Mouse (Mus musculus) bone marrow macrophage, adult 2 months (primary cell): ENCODE measurements around the gene Rab31. TPM values are rescaled to one million over a fixed set of nuclear protein-coding genes. Genes with fewer than 3 reads are reported as not detected.
A peak's percentile ranks its signal among the peaks of the same experiment; 100 is the strongest.

Experiments
- H3K27ac ChIP-seq: 2 replicates; pipeline ENCODE4 v1.5.1; 2012; ENCODE audit warnings: low read depth, low read length; ENCODE audit not compliant: insufficient read depth
- H3K4me1 ChIP-seq: 2 replicates; pipeline ENCODE4 v1.6.1; 2012; ENCODE audit warnings: low read length; ENCODE audit not compliant: control insufficient read depth, insufficient read depth
- H3K4me3 ChIP-seq: 2 replicates; pipeline ENCODE4 v1.5.1; 2012; ENCODE audit warnings: mild to moderate bottlenecking, low read length, moderate library complexity; ENCODE audit not compliant: insufficient read depth
- CTCF ChIP-seq: IDR thresholded peaks from 2 replicates; pipeline ENCODE4 v1.5.1; 2012; ENCODE audit warnings: low read depth, mild to moderate bottlenecking, low read length, moderate library complexity
- POLR2A ChIP-seq: IDR thresholded peaks from 2 replicates; pipeline ENCODE4 v1.6.1; 2012; ENCODE audit warnings: mild to moderate bottlenecking, low read depth, low read length, borderline replicate concordance
- polyA plus RNA-seq: library from polyadenylated mRNA; stranded (reverse); fragments of >200 nt; gene quantifications from 2 replicates; pipeline ENCODE4 v1.2.4, GENCODE M21; 2012; ENCODE audit not compliant: missing spikeins, insufficient read depth, insufficient read length

Gene Rab31
- polyA plus RNA-seq, 1 experiment: 128 TPM

DNA sequence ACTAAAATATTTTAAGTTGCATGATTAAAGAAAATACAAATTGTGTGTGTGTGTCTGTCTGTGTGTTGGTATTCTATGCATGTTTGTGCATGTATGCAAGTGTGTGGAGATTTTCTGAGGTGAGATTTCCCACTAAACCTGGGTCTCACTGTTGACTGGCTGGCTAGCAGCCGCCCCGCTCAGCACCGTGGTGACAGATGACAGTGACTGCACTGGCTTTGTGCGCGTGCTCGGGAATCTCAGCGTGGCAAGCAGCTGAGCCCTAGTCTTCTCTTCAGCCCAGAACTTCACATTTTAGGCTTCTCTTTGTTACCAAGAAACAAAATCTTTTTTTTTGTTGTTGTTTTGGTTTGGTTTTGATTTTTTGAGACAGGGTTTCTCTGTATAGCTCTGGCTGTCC is 23.5 kb upstream of the Rab31 start:
- Histone ChIP-seq H3K4me3 (no peak overlapping the region), H3K4me1 (peaks cover 18% of the 10 kb centered on the region), H3K27ac (no peak overlapping the region)
- no peak for TF ChIP-seq CTCF
- TF ChIP-seq POLR2A: no peak

DNA sequence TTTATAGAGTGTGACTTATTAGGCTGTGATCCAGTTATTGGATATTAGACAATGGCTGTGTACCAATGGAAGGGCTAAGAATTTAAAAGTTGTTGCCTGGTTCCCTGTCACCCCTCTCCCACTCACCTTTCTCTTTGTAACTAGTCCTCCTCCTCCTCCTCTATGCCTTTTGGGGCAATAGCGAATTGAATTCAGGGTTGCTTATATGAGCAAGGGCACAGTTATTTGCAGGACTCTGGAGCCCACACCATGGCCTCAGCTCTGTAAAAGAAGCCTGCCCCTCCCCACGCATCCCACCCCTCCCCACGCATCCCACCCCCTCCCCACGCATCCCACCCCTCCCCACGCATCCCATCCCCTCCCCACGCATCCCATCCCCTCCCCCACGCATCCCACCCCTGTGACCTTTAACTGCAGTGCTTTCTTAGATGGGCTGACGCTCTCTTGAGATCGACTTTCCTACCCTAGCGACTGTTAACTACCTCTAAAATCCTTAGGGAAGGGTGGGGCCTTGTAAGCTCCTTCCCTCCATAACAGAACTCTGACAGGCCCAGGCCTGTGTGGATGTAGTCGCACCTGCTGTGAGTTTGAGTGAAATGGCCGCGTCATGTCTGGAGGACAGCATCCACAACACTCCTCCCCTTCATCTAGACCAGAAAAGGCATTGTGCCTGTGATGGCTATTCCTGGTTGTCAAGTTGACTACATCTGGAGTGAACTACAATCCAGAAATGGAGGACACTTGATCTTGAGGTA is 21.7 kb upstream of the Rab31 start:
- H3K4me1 ChIP-seq: peaks cover 9% of the 10 kb centered on the region

DNA sequence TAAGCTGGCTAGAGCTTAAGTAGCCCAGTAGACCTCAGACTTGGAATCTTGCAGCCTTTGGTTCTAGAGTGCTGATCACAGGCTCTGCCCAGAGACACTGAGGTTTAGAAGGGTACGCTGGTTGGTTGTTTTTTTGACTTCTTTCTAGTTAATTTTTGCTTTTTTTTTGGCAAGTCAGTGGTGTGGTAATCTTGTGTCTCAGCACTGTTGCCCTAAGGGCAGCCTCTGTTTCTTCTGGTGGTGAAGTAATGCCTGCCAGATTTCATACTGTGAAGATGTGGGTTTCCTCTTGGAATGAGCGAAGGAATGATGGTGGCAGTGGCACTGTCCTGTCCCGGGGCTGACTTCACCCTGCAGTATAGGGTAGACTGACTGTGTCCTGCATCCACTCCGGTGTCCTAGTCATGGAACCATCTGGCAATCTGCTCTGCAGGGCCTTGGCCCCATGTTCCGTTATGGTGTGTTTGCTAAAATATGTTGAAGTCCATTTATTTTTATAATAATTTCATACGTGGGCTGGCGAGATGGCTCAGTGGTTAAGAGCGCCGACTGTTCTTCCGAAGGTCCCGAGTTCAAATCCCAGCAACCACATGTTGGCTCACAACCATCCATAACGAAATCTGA is 20.9 kb upstream of the Rab31 start:
- Histone ChIP-seq H3K27ac (no peak overlapping the region), H3K4me1 (peaks cover 6% of the 10 kb centered on the region), H3K4me3 (no peak overlapping the region)
- TF ChIP-seq POLR2A (no peak), CTCF (no peak)

More for the DNA sequence above, 21.7 kb upstream of the Rab31 start:
- Histone ChIP-seq H3K4me3 (no peak overlapping the region), H3K27ac (no peak overlapping the region)
- TF ChIP-seq POLR2A: no peak
- no peak for TF ChIP-seq CTCF

DNA sequence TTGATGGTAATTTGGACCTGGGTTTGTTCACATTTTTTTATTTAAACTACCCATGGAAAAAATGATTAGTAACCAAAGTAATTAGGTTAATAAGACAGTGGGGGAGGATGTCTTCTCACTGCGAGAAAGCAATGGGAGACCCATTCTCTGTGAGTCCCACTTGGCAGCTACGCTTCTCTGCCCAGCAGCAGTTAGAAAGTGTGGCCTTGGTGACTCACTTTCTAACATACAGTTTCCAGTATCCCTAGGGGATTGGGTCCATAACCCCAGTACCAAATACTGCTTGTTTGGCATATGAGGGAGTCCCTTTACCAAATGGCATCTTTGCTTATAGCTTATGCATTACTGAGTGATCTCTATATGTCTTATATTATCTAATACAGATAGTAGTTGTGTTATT is 18.6 kb upstream of the Rab31 start:
- TF ChIP-seq CTCF (no peak), POLR2A (no peak)
- Histone ChIP-seq H3K4me1 (peaks cover 2% of the 10 kb centered on the region; the same call in 1 of the 2 replicates), H3K27ac (no peak overlapping the region), H3K4me3 (no peak overlapping the region)

DNA sequence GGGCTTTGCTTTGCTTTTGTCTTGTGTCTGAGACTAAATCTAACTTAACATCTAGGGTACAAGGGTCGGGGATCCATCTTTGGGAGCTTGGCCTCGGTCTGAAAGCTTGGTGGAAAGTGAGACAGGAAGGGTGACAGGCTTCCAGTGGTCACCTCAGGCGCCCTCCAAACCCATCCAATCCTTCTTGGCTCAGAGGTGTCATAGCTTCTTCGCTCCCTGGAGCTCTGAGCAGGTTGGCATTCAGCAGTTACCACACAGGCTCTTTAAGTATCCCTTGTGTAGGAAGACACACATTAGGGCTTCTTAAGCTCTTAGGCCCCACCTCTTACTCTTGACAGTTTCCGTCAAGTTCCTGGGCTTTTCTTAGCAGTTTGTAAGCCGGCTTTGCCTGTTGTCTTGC is 17.0 kb upstream of the Rab31 start:
- Histone ChIP-seq H3K4me1 (peaks cover 7% of the 10 kb centered on the region), H3K27ac (no peak overlapping the region), H3K4me3 (no peak overlapping the region)
- TF ChIP-seq POLR2A (no peak), CTCF (no peak)

DNA sequence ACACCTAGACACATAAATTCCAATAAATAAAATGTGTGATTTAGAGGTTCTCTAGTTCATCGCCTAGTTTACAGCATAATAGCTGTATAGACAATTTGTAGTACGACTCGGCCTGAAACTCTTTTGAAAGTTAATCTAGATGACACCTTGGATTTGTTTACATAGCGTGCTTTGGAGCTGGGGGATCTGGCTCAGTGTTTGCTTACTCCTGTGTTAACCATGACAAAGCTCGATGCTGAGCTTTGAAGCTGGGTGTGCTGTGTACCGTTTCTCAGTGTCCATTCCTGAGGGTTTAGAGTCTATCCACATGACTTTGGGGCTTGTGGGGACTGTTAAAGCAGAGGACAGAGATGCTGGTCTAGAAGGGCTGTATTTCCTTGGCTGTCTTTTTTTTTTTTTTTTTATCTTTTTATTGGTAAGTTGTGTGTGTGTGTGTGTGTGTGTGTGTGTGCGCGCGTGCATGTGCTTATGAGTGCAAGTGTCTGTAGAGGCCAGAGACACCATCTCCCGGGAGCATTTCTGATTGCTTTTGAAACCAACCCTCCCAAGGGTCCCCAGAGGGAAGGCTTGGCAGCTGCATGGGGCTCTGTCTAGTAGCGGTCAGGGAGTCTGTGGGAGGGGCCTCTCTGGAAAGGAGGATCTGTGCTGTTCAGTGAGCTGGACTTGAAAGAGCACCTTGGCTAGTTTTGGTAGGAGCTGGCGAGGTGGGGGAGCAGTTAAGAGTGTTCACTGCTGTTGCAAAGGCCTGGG is 16.2 kb upstream of the Rab31 start:
- no peak overlapping the region for H3K27ac ChIP-seq
- TF ChIP-seq CTCF (no peak), POLR2A (no peak)
- peaks cover 7% of the 10 kb centered on the region for H3K4me1 ChIP-seq
- H3K4me3 ChIP-seq: no peak overlapping the region

DNA sequence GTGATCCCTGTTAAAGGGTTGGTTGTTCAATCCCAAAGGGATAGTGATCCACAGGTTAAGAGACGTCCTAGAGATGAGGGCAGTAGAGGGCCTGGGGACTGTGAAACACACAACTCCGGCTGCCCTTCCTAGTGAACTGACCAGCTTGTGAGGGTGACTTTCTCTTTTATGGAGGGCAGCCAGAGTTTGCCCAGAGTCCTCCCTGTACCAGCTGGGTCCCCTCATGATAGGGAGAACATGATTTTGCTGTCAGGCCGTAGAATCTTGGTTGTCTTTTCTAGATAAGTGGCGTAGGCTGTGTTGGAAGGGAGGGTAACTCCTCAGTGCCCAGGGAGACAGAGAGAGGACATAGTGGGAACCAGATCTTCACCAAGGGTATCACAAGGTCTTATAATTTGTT is 14.7 kb upstream of the Rab31 start:
- Histone ChIP-seq H3K4me3 (no peak overlapping the region), H3K27ac (no peak overlapping the region), H3K4me1 (peaks cover 7% of the 10 kb centered on the region)
- TF ChIP-seq POLR2A (no peak), CTCF (no peak)

DNA sequence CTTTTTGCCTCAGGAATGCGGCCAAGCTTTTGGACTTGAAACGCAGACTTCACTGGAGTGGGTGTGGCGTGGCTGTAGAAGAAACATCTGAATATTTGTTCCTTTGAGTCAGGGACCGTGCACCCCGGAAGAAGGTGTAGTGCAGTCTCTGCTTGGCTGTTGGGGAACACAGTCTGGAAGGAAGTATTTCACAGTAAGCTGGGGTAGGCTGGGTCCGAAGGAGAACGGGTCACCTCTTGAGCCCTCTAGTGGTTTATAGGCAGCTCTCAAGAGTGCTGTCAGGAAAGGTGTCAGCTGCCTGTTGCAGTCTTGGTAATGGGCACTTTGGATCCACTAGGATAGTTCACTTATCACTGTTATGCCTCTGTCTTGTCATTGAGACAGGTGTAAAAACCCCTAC is 13.7 kb upstream of the Rab31 start:
- Histone ChIP-seq H3K4me3 (no peak overlapping the region), H3K27ac (no peak overlapping the region), H3K4me1 (peaks cover 8% of the 10 kb centered on the region)
- TF ChIP-seq CTCF: no peak

DNA sequence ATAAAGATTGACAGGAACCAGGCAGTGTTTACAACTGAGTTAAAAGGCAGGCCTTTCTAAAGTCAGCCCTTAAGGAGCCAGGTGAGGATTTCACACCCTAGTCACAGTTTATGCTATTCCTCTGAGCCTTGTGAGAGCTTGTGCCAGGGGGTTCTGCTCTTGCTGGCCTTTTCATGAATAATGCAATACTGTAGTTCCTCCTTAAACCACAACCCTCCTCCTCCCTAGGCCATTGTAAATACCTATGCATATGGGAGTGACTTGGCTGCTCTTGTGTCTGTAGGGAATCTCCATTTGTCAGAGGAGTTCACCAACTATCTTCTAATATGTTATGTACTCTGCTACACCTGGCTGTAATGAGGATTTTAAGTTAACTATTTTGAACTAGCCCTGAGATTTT is 13.2 kb upstream of the Rab31 start:
- TF ChIP-seq CTCF (no peak), POLR2A (no peak)
- peaks cover 12% of the 10 kb centered on the region for H3K4me1 ChIP-seq
- H3K4me3 ChIP-seq: no peak overlapping the region
- no peak overlapping the region for H3K27ac ChIP-seq

DNA sequence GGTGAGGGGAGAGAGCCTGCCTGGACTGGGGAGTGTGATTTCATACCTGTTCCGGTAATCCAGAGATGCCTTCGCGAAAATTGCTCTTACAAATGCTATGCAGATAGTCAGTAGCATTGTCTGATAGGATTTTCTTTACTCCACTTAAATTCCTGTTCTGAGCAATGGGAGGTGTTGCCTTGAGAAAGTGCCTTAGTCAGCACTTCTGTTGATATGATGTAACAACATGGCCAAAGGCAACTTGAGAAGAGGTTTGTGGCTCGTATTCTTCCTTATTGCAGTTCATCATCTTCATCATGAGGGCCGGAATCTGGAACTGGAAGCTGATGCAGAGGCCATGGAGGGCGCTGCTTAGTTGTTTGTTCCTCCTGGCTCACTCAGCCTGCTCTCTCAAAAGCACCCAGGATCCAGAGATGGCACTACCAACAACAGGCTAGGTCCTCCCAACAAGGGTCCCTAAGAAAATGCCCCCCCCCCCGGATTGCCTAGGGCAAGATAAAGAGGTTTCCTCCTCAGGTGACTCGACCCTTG is 12.1 kb upstream of the Rab31 start:
- Histone ChIP-seq H3K4me3 (peak overlapping the region; percentile 57), H3K4me1 (peaks cover 18% of the 10 kb centered on the region), H3K27ac (peak overlapping the region; percentile 75)
- no peak for TF ChIP-seq POLR2A
- no peak for TF ChIP-seq CTCF
